Mouse (Mus musculus) gonadal fat pad, adult 2 months (tissue): ENCODE results near the gene Olfr826. TPM values are rescaled to one million over a fixed set of nuclear protein-coding genes. Genes with fewer than 3 reads are reported as not detected.
"Not testable (repeated sequence)": the region's sequence is repeated elsewhere in the genome, so short reads cannot be mapped to it uniquely, and the experiment has no call there.

Source experiments
- DNase-seq: peaks from one replicate; pipeline ENCODE4 v3.0.0-alpha.2; 2012; ENCODE audit warnings: low read depth
- polyA plus RNA-seq: library from polyadenylated mRNA; depleted of rRNA; stranded (reverse); fragments of >200 nt; gene quantifications from 2 replicates; pipeline ENCODE4 v1.2.3, GENCODE M21; 2012; rRNA removed

Gene Olfr826
- not detected in 2 replicates for polyA plus RNA-seq

- DNase-seq = no peak
Observed at GRCm38 (mm10) chr10:130184086-130184485, at the start of gene Olfr826. Gene Olfr826, minus strand, starts transcription at chr10:130184186.

DNA sequence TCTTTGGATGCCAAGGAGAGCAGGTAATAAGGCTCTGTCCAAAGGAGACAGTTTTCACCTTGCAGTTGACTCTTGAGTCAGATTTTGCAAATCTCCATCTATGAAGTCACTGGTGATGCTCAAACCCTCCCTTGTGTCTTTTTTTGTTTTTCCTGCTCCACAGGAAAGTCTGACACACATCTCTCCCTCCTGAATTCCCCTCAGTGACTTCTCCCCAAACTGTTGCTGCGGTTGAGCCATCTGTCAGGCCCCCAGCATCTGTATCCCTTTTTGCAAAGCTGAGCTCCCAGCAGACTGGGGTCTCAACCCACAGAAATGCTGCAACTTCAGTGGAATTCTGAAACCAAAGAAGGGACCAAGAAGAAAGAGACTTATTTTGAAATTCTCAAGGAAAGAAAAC is 48.1 kb upstream of the Olfr826 start:
- DNase-seq = no peak

DNA sequence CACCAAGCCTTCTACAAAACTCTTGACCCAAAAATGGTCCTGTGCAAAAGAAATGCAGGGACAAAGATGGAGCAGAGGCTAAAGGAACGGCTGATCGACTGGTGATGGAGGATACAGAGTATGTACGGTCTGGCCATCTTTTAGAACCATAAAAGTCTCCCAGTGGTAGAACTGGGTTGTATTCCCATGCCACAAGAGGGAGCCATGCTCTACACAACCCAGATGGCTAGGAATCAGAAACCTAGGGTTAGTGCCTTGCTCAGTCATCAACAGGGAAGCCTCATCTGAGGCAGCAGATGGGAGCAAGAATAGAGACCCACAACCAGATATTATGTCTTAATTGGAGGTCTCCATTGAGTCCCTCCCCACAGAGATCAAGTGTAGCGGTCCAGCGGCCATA is 45.6 kb upstream of the Olfr826 start:
- no peak for DNase-seq

DNA sequence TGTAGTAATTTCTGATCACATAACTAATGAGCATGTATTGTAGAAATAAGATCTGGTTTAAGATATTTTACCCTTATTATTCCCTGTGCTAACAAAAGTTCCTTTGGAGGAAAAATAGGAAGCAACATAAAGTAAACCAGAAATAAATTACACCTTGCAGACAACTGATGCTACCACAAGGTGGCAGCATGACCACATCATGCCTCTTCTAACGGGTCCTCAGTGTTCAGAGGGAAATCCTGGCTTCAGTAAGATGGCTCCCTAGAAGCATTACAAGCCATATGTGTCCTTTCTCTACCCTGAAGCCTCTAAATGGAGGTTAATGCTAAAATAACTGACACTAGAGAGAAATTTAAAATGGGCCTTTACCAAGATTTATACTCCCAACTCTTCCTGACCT is 44.3 kb upstream of the Olfr826 start:
- no peak for DNase-seq

GRCm38 (mm10) chr10:130225034-130225433 is 41.0 kb upstream of the Olfr826 start:
- DNase-seq = no peak

DNA sequence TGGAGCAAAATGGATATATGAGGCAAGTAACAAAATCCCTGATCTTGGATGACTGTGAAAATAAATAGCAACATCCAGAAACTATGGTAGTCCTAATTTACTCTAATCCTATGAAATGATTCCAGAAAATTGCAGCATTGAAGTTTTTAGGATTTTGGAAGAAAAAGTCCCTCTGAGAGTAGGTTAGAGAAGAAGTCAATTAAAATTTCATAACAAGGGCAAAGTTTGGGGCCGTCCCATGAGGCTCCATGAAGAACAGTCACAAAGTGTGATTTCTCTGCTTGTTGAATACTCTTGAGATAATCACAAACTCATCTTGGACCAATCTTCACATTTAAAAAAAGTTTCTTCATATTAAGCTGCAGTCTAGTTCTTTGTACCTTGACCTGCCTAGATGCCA is 30.3 kb upstream of the Olfr826 start, which contains the start of gene Olfr827:
Gene Olfr827 (minus strand): TSS at position 101 of the 400 bp plus-strand sequence.
- no peak for DNase-seq

DNA sequence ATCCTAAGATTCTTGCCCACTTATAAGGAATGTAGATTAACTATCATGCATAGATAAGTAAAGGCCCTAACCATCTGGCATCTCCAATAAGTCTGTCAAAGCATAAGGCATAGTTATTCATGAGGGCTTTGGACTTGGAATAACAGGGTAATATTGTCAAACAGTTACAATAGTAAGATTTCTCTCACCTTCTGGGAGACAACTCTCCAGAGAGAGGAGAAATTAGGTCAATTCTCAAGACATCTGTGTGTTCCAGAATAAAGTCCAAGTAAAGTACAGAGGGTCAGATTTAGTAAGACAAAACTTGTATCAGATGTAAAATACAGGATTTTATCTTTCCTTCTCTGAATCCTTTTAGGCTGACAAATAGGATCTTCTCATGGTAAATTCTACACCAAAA is 17.3 kb downstream of the Olfr826 start, which contains the start of gene Olfr825:
Gene Olfr825 (minus strand): TSS at position 101 of the 400 bp plus-strand sequence.
- DNase-seq = no peak

DNA sequence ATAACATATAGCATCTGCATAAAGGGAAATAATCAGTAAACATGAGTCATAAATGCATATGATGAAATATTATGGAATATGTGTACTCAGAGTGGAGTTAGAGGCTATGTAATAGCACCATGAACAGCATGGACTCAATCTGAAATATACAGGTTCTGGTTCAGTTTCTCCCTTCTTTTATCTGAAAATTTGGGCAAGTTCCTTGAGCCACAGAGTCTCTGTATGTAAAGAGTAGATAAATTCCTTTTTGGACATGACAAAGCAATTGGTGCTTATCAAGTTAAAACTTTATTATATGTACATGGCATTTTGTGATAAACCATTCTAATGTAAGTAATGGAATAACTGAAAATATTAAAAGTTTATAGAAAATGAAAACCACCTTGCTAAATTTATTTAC is 18.8 kb downstream of the Olfr826 start:
- DNase-seq = no peak

DNA sequence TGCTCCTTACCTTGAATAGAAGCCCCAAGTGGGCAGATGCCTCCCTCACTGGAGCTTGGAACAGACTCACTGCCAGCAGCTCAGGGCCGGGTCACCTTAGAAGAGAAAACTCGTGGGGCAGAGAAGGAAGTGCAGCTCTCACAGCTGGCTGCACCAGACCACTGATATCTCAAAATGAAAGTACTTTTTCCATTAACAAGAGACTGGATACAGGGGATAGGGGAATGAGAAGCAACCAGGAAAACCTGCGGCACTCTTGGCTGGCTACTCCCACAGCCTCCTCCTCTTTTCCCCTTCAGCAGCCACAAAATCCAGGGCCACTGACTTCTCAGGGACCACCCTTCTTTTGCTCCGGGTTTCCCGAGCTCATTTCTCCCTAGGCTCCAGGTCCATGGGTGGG is 39.9 kb downstream of the Olfr826 start:
- no peak for DNase-seq

- not testable (repeated sequence) for DNase-seq
Observed at GRCm38 (mm10) chr10:130142481-130142880, 41.5 kb downstream of the Olfr826 start.

- no peak for DNase-seq
Observed at GRCm38 (mm10) chr10:130134811-130135210, 49.2 kb downstream of the Olfr826 start.

- DNase-seq = not testable (repeated sequence)
Observed at GRCm38 (mm10) chr10:130129900-130130299, 54.1 kb downstream of the Olfr826 start, which contains the start of gene Olfr824. Gene Olfr824, minus strand, starts transcription at chr10:130130000.

Other genes with a start within 250 kb of the Olfr826 start
- not detected in 2 replicates for gene Olfr818, start 235.1 kb downstream of the Olfr826 start, polyA plus RNA-seq
- gene Olfr819, start 216.9 kb downstream of the Olfr826 start, polyA plus RNA-seq = not detected in 2 replicates
- not detected in 2 replicates for gene Olfr247, start 208.0 kb downstream of the Olfr826 start, polyA plus RNA-seq
- gene Gm10310, start 199.1 kb downstream of the Olfr826 start, polyA plus RNA-seq = not detected in 2 replicates
- not detected in 2 replicates for gene Olfr820, start 171.6 kb downstream of the Olfr826 start, polyA plus RNA-seq
- not detected in 2 replicates for gene Olfr821, start 153.8 kb downstream of the Olfr826 start, polyA plus RNA-seq
- not detected in 2 replicates for gene Olfr822, start 113.0 kb downstream of the Olfr826 start, polyA plus RNA-seq
- not detected in 2 replicates for gene Olfr823, start 68.8 kb downstream of the Olfr826 start, polyA plus RNA-seq
- not detected in 2 replicates for gene Olfr824, start 54.2 kb downstream of the Olfr826 start, polyA plus RNA-seq
- not detected in 2 replicates for gene Olfr825, start 17.4 kb downstream of the Olfr826 start, polyA plus RNA-seq
- gene Olfr827, start 30.2 kb upstream of the Olfr826 start, polyA plus RNA-seq = not detected in 2 replicates
- not detected in 2 replicates for gene Neurod4, start 96.1 kb upstream of the Olfr826 start, polyA plus RNA-seq
- gene Tespa1, start 138.7 kb upstream of the Olfr826 start, polyA plus RNA-seq = 0.26 and 0.61 TPM in 2 replicates
- not detected in 2 replicates for gene Vmn2r84, start 210.1 kb upstream of the Olfr826 start, polyA plus RNA-seq
- gene Vmn2r85, start 245.5 kb upstream of the Olfr826 start, polyA plus RNA-seq = not detected in 2 replicates